Mouse (Mus musculus) limb, embryonic 14.5 days (tissue): Measurements from ENCODE around the gene A630089N07Rik. TPM values are rescaled to one million over a fixed set of nuclear protein-coding genes. Genes with fewer than 3 reads are reported as not detected.
A peak's percentile ranks its signal among the peaks of the same experiment; 100 is the strongest.

Experiments
- ATAC-seq: fragments of 200-750 bp; cut with Nextera tagmentation; 2 replicates; pipeline ENCODE4 v1.8.0; 2017; ENCODE audit warnings: low read depth, moderate number of reproducible peaks, moderate TSS enrichment; ENCODE audit not compliant: low FRiP score
- DNase-seq: peaks from one replicate; pipeline ENCODE4 v3.0.0-alpha.2; 2015; ENCODE audit warnings: low spot score
- H3K27ac ChIP-seq: fragments of 300-500 bp; sonication (generic); replicated peaks from 2 replicates; pipeline ENCODE4 v1.5.1; 2014; ENCODE audit warnings: low read depth, mild to moderate bottlenecking, low read length, moderate library complexity, mixed read lengths
- H3K27me3 ChIP-seq: fragments of 300-500 bp; sonication (generic); 2 replicates; pipeline ENCODE4 v1.6.1; 2014; ENCODE audit warnings: low read length, mixed read lengths; ENCODE audit not compliant: control insufficient read depth, insufficient read depth
- H3K36me3 ChIP-seq: fragments of 300-500 bp; sonication (generic); 2 replicates; pipeline ENCODE4 v1.6.1; 2014; ENCODE audit warnings: mild to moderate bottlenecking, low read length, moderate library complexity, mixed read lengths; ENCODE audit not compliant: control insufficient read depth, insufficient read depth
- H3K4me1 ChIP-seq: fragments of 300-500 bp; sonication (generic); 2 replicates; pipeline ENCODE4 v1.6.1; 2014; ENCODE audit warnings: antibody characterized with exemption, low read length, mixed read lengths; ENCODE audit not compliant: control insufficient read depth, insufficient read depth
- H3K4me2 ChIP-seq: fragments of 300-500 bp; sonication (generic); replicated peaks from 2 replicates; pipeline ENCODE4 v1.6.1; 2014; ENCODE audit warnings: low read depth, mild to moderate bottlenecking, low read length, moderate library complexity; ENCODE audit not compliant: severe bottlenecking
- H3K4me3 ChIP-seq: fragments of 300-500 bp; sonication (generic); replicated peaks from 2 replicates; pipeline ENCODE4 v1.5.1; 2014; ENCODE audit warnings: low read length
- H3K9ac ChIP-seq: fragments of 300-500 bp; sonication (generic); 2 replicates; pipeline ENCODE4 v1.6.1; 2014; ENCODE audit warnings: mild to moderate bottlenecking, low read depth, low read length, moderate library complexity; ENCODE audit not compliant: severe bottlenecking
- H3K9me3 ChIP-seq: fragments of 300-500 bp; sonication (generic); 2 replicates; pipeline ENCODE4 v1.6.1; 2016; ENCODE audit warnings: low read length; ENCODE audit not compliant: control insufficient read depth
- POLR2A ChIP-seq: fragments of 200-500 bp; IDR thresholded peaks from 2 replicates; pipeline ENCODE4 v1.8.0; 2012; ENCODE audit warnings: inconsistent platforms, mild to moderate bottlenecking, moderate library complexity, borderline replicate concordance; ENCODE audit not compliant: insufficient read depth, insufficient read length; ENCODE audit errors: extremely low read depth
- WGBS: fragments of 180-500 bp; shearing (Covaris S2); extraction: QIAGEN DNeasy Blood & Tissue Kit; methylation state at CpG from one replicate; pipeline ENCODE4 v1.1.7; 2014; 5-methylcytosine and 5-hydroxymethylcytosine counted together
- polyA plus RNA-seq, 2 experiments: library from polyadenylated mRNA; depleted of rRNA in 1 of 2; stranded (reverse) in 1 of 2; unstranded in 1 of 2; fragments of >200 nt; fragmentation: Nextera tagmentation in 1 of 2; extraction: Ambion mirVana in 1 of 2; gene quantifications; 2 replicates each; pipeline versions ENCODE4 v1.2.1 to v1.2.3; 2012 to 2014

The A630089N07Rik gene
- polyA plus RNA-seq, 2 experiments = 10.3 to 15.9 TPM

DNA sequence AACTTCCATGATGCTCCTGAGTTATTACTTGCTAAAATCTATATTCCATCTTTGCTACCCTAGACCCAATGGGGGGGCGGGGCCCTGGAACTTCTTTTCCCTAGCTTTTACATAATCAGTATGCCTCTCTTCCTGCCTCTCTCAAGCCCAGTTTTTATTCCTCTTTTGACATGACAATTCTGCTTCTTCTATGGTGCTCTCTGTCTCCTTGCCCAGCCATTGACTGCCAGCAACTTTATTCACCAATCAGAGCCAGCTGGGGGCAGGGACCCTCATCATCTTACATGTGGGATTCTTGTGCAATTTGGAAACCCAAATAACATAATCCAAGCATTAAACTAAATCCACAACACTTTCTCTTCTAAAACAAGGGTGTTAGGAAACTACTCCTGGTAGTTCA, 100.9 kb downstream of the A630089N07Rik start:
- DNase-seq = no peak
- no peaks in the 10 kb centered on the region for H3K9me3 ChIP-seq
- H3K27me3 ChIP-seq = no peaks in the 10 kb centered on the region
- no peak overlapping the region for H3K4me2 ChIP-seq
- no peak for TF ChIP-seq POLR2A
- H3K36me3 ChIP-seq = no peaks in the 10 kb centered on the region
- H3K4me3 ChIP-seq = no peak overlapping the region
- no peaks in the 10 kb centered on the region for H3K4me1 ChIP-seq
- H3K27ac ChIP-seq = no peak overlapping the region
- no peak overlapping the region for H3K9ac ChIP-seq
- 100% methylated on average over 1 of the region's 1 CpGs for WGBS
- ATAC-seq = no peak

DNA sequence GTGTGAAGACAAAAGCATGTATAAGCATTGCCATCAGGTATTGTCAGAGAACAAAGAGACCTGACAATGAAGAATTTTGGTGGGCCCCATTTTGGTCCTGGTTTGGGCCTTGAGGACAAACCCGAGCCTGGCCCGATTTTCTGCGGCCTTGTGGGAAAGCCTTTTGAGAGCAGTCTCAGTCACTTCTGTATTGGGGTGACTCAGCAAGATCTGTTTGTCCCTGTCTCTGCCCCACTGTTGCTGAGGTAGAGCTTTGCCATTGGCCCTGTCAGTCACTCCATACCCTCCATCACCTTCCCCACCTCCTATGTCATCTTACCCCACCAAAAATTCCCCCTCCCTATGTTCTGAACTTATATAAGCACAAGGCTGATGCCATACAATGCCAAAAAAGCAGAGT, 104.5 kb downstream of the A630089N07Rik start:
- no peak overlapping the region for H3K9ac ChIP-seq
- no peaks in the 10 kb centered on the region for H3K27me3 ChIP-seq
- no peak overlapping the region for H3K27ac ChIP-seq
- 100% methylated on average over 3 of the region's 3 CpGs for WGBS
- H3K36me3 ChIP-seq = no peaks in the 10 kb centered on the region
- no peak for TF ChIP-seq POLR2A
- DNase-seq = no peak
- no peaks in the 10 kb centered on the region for H3K4me1 ChIP-seq
- no peak overlapping the region for H3K4me2 ChIP-seq
- H3K4me3 ChIP-seq = no peak overlapping the region
- H3K9me3 ChIP-seq = no peaks in the 10 kb centered on the region
- ATAC-seq = no peak

DNA sequence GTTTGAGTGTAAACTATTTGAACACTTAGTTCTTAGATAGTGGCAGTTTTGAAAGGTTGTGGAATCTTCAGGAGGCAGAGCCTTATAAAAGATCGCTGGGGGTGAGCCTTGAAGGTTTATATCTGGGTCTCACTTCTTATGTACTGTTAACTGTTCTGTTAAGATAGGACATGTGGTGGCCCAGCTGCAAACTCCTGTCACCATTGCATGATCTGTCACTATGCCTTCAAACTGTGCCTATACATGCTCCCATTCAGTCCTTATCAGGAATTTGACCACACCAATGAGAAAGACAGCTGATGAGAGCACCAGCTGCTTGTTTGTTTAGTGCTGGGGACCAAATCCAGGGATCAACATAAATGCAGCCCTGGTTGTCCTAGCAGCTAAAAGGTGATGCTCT, 105.0 kb downstream of the A630089N07Rik start:
- Histone ChIP-seq H3K9me3 (no peaks in the 10 kb centered on the region), H3K27ac (no peak overlapping the region), H3K4me2 (no peak overlapping the region), H3K4me3 (no peak overlapping the region), H3K27me3 (no peaks in the 10 kb centered on the region), H3K4me1 (no peaks in the 10 kb centered on the region), H3K9ac (no peak overlapping the region), H3K36me3 (no peaks in the 10 kb centered on the region)
- no peak for TF ChIP-seq POLR2A
- WGBS = 69% methylated on average over 1 of the region's 1 CpGs
- ATAC-seq = no peak
- no peak for DNase-seq

DNA sequence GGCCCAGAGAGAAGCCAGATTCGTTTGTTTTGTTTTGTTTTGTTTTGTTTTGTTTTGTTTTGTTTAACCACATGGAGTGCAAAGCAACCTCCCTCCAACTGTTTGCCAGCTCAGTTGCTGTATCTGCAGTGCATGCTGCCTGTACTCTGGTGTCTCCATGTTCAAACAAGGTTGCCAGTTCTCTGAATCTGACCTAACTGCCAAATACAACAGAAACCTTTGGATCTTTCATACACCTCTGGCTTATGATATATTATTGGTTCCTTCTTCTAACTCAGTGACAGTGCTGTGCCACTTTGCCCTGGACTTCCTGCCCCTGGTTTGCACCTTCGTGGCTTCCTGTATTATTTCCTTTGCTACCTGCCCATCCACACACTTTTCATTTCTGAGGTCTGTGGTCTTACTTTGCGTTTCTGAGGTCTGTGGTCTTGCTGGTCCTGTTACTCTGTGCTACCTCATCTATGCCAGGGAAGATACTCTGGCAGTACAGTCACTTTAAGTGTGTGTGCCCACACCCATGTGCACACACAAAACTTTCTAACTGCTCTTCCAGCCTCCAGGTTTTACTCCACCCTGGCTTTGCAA, 118.2 kb downstream of the A630089N07Rik start:
- no peak for TF ChIP-seq POLR2A
- 85% methylated on average over 3 of the region's 3 CpGs for WGBS
- ATAC-seq (no peak), DNase-seq (no peak)
- H3K4me2 ChIP-seq = no peak overlapping the region
- no peaks in the 10 kb centered on the region for H3K27me3 ChIP-seq
- H3K9ac ChIP-seq = no peak overlapping the region
- H3K4me1 ChIP-seq = peaks cover 3% of the 10 kb centered on the region; the same call in 1 of the 2 replicates
- no peaks in the 10 kb centered on the region for H3K36me3 ChIP-seq
- H3K9me3 ChIP-seq = no peaks in the 10 kb centered on the region
- H3K4me3 ChIP-seq = no peak overlapping the region
- no peak overlapping the region for H3K27ac ChIP-seq

DNA sequence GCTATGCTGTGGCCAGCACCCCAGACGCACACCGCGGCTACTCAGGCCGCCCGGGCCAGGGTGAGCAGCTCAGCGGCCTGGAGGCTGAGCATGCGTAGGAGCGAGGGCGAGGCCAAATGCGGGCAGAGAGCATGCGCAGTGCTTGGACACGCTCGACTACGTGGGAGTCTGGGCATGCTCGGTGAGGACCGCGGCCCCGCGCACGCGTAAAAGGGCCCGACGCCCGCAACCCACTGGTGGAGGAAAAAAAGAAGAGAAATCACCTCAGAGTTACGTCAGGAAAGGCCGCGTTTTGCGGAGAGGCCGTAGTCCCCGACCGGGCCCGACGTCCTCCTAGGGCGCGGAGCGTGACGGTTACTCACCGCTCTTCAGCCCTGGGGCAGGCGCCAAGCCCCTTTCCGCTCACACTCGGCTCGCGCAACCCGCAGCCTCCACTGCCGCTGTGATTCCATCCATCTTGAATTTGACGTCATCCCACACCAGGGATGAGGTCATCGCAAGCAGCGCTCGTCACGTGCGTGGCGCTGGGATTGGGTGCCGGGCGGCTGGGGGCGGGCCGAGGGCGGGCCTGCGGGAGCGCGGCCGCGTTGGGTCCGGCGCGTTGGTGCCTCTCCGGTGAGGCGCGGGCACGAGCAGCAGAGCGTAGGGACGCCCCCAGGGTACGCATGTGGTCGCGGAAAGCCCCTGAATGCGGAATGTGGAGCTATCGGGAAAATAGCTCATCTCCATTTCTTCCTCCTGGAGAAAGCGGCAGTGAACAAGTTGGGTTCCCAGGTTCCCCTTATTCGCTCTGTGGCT, 119.9 kb downstream of the A630089N07Rik start, which contains the start of the genes C2cd2 and Zbtb21:
Gene C2cd2, minus strand, starts transcription at position 448 of the 798 bp plus-strand sequence.
Gene Zbtb21, minus strand, starts transcription at position 472 of the 798 bp plus-strand sequence.
- Histone ChIP-seq H3K27me3 (no peaks in the 10 kb centered on the region), H3K27ac (peak within 1 kb of the TSS; percentile 99), H3K4me3 (peak within 1 kb of the TSS; percentile 85), H3K9me3 (no peaks in the 10 kb centered on the region), H3K4me2 (peak within 1 kb of the TSS; percentile 70), H3K4me1 (peaks cover 3% of the 10 kb centered on the region; the same call in 1 of the 2 replicates), H3K9ac (peak within 1 kb of the TSS; percentile 88), H3K36me3 (no peaks in the 10 kb centered on the region)
- DNase-seq (peak; percentile 96), ATAC-seq (peak; percentile 98)
- WGBS = under 1% methylated on average over 69 of the region's 78 CpGs
- TF ChIP-seq POLR2A = peak; percentile 94; the same call in 1 of the 2 replicates
